Mouse (Mus musculus): ENCODE data around the gene Wbp2.
A peak's percentile ranks its signal among the peaks of the same experiment; 100 is the strongest.
"Not testable (repeated sequence)": the region's sequence is repeated elsewhere in the genome, so short reads cannot be mapped to it uniquely, and the experiment has no call there.

The Wbp2 gene

GRCm38 (mm10) chr11:116109441-116110081 is 22.8 kb upstream of the Wbp2 start:
- peak; percentile 59 for DNase-seq (ENCODE audit: low read depth)

DNA sequence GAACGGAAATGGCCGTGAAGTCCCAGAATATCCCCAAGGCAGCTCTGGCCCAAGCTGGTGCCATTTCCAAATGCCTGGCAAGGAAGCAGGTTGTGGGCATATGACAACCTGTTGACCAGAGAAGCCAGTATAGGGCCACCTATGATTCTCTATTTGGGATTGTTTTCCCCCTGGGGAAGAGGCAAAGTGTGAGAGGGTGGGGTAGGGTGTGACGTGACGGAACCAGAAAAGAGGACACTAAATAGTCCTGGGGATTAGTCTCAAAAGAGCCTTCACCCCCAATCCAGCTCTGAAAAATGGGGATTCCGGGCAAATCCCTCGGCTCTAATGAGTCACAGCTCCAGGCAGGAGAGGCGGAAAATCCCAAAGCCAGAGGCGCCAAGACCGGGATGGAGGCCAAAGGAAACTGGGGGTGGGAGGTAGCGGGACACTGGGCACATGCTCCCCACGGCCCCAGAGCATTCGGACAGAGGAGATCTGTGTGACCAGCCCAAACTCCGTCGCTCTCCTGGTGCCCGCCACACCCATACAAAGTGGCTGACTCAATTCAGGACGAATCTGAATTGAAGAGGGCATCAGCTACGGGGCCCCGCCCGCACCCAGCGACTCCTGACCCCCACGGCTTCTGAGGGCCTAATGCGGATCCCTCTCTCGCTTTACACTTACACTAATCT is 21.8 kb upstream of the Wbp2 start:
- no peak for DNase-seq (ENCODE audit: low read depth)

DNA sequence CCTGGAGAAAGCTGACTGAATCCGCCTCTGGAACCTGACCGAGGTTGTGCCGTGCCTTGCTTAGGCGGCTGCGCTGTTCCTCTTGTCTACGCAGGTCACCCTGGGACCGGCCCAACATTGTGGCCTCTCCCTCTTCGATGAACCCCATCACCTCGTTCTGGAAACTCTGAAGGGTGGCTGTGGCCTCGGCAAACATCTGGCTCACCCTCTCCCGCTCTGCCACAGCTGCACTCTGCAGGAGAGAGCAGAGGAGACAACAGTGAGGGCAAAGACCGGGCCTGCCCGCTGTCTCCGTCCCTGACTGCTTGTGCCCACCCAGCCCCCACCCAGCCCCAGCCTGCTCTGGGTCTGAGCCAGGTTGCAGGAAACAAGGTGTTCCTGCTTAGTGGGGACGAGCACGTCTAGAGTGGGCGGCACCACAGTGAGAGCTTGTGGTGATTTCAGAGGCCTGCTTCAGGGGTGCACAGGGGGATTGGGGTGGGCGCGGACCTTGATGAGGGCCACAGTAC is 21.0 kb upstream of the Wbp2 start:
- no peak for DNase-seq (ENCODE audit: low read depth)

DNA sequence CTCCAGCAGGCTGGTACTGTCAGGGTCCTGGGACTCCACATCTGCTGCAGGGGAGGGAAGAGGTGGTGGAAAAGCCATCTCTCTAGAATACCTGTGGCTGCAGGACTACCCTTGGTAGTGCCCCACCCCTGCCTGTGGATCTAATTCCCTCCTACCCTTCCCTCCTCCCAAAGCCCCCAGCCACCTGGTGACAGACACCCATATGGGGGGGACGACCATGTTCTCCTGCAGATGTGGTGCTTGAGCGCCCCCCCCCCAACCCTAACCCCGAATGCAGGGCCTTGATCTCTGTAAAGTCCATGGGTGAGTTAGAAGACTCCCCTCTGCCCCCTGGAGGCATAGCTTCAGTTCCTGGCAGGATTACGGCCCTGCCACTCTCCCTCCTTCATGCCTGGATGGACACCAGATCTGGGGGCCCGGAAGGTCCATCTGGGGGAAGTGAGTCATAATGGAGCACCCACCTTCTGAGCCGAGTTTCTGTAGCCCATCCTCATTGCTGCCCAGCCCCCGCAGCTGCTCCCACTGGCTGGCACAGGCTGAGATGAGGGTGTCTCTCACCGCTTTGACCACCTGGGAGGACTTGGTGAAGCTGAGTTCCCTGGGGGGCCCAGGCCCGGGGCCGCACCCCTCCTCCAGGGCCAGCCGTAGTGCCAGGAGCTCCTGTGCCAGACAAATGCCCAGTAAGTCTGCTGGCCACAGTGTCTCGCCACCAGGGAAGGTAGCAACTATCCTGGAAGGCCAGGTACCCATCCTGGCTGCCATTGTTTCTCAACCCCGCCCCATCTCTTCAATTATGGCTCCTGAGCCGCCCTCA is 20.4 kb upstream of the Wbp2 start:
- DNase-seq (ENCODE audit: low read depth), result no peak

DNA sequence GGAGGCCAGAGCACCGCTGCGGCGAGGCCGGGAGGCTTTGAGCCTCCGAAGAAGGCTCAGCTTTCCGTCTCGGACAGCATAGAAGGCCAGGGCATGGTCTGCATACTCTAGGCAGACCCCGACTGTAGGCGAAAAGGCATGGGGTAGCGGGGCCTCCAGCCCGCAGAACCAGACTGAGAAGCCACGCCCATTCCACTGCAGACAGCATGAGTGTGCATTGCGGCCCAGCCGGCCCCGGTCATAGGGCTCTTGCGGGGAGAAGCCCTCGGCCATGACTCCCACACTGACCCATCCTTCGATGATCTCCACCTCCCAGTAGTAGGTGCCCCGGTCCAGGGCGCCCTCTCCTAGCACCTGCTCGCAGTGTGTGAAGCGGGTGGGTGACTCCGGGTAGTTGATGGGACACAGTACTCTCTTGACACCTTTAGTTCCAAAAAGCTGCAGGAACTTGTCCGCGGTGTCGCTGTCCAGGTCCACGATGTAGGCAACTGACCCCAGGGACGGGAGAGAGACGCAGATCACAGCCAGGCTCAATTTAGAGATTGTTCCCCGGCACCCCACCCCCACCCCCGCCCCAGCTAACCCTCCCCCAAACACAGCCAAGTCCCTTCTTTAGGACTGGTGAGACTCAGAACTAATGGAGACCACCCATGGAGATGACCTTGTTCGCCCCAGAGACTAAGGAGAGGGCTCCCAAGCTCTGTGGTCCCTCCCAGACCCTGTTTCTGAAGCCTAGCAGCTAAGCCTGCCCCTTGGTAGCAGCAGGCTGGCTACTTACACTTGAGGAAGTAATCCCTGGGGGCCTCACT is 19.6 kb upstream of the Wbp2 start:
- no peak for DNase-seq (ENCODE audit: low read depth)

DNA sequence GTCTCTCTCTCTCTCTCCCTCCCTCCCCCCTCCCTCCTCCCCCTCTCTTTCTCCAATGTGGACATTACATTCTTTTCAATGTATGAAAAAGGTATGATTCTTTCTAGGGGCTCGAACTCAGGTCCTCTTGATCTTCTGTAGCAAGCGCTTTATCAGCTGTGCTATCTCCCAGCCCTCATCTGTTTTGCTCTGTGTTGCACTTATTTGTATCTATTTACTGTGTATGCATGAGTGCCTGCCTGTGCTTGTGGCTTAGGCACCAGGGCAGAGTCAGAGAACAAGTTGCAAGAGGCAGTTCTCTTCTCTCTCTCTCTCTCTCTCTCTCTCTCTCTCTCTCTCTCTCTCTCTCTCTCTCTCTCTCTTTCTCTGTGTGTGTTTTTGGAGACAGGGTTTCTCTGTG is 18.3 kb upstream of the Wbp2 start:
- DNase-seq (ENCODE audit: low read depth), result peak; percentile 33

- DNase-seq (ENCODE audit: low read depth), result peak; percentile 38
Observed at GRCm38 (mm10) chr11:116104006-116104646, 17.3 kb upstream of the Wbp2 start.

GRCm38 (mm10) chr11:116103572-116103971 is 16.8 kb upstream of the Wbp2 start:
- no peak for DNase-seq (ENCODE audit: low read depth)

DNA sequence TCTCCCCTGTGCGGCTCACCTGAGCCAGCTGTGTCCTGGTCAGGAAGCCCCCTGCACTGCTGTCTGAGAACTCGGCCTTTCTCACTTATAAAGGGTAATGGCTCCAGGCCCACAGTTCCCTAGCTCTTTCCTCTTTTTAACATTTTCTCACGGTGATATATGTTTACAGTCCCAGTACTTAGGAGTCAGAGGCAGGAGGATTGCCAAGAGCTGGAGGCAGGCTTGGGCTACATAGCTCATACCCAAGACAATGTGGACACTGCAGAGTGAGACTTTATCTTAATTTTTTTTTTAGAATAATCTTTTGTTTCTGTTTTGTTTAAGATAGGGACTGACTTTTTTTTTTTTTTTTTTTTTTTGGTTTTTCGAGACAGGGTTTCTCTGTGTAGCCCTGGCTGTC is 15.7 kb upstream of the Wbp2 start:
- DNase-seq (ENCODE audit: low read depth), result no peak

GRCm38 (mm10) chr11:116101931-116102381 is 15.2 kb upstream of the Wbp2 start:
- no peak for DNase-seq (ENCODE audit: low read depth)

DNA sequence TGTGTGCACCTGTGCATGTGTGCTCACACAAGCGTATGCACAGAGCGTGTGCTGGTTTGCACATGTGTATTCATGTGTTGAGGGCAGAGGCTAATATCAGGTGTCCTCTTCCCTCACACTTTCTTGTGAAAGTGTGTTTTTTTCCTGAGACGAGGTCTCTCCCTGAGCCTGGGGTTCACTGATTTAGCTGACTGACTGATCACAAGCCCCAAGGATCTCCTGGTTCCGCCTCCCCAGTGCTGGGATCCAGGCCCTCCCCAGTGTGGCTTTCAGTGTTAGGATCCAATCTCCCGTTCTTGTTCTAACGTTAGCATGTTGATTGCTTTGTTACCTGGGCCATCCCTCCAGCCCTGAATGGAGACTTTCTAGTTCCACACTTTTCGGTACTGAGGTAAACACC is 14.0 kb upstream of the Wbp2 start:
- no peak for DNase-seq (ENCODE audit: low read depth)

GRCm38 (mm10) chr11:116100385-116100784 is 13.6 kb upstream of the Wbp2 start:
- DNase-seq (ENCODE audit: low read depth), result no peak

DNA sequence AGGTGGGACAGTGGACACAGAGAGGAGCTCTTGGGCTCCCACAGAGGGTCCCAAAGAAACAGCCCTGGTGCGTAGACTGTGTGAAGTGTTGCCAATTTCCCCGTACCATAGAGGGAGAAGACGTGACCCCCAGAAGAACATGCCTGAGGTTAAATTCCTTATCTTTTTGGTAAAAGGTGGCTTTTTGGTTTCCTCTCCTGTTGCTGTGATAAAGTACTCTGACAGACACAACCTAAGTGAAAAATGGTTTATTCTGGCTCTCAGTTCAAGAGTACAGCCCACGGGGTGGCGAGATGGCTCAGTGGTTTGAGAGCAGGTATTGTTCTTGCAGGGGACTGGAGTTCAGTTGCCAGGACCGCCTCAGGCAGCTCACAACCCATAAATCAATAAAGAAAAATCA is 12.7 kb upstream of the Wbp2 start:
- DNase-seq (ENCODE audit: low read depth), result no peak

GRCm38 (mm10) chr11:116098711-116099460 is 12.1 kb upstream of the Wbp2 start:
- DNase-seq (ENCODE audit: low read depth), result no peak

- peak; percentile 77 for DNase-seq (ENCODE audit: low read depth)
Observed at GRCm38 (mm10) chr11:116096213-116097108, 9.7 kb upstream of the Wbp2 start.

GRCm38 (mm10) chr11:116095573-116095972 is 8.8 kb upstream of the Wbp2 start:
- DNase-seq (ENCODE audit: low read depth), result no peak

- DNase-seq (ENCODE audit: low read depth), result no peak
Observed at GRCm38 (mm10) chr11:116093771-116094565, 7.2 kb upstream of the Wbp2 start.

GRCm38 (mm10) chr11:116092959-116093358 is 6.2 kb upstream of the Wbp2 start:
- DNase-seq (ENCODE audit: low read depth), result not testable (repeated sequence)

- DNase-seq (ENCODE audit: low read depth), result no peak
Observed at GRCm38 (mm10) chr11:116091591-116091990, 4.8 kb upstream of the Wbp2 start.
